Mouse (Mus musculus) liver, adult 2 months (tissue): ENCODE data around the gene F3. TPM values are rescaled to one million over a fixed set of nuclear protein-coding genes. Genes with fewer than 3 reads are reported as not detected.
"Not testable (repeated sequence)": the region's sequence is repeated elsewhere in the genome, so short reads cannot be mapped to it uniquely, and the experiment has no call there.

Experiments
- DNase-seq: peaks from one replicate; pipeline ENCODE4 v3.0.0-alpha.2; 2011; ENCODE audit warnings: low read depth, low spot score; ENCODE audit errors: extremely low read depth
- H3K27ac ChIP-seq: fragments of 200-500 bp; replicated peaks from 2 replicates; pipeline ENCODE4 v1.5.1; 2012; ENCODE audit warnings: low read depth, mild to moderate bottlenecking, control low read depth, inconsistent platforms, low read length; ENCODE audit not compliant: insufficient read depth
- H3K27me3 ChIP-seq: fragments of 200-500 bp; 2 replicates; pipeline ENCODE4 v1.6.1; 2012; ENCODE audit warnings: mild to moderate bottlenecking, moderate library complexity, low read length, inconsistent platforms; ENCODE audit not compliant: control insufficient read depth, insufficient read depth
- H3K36me3 ChIP-seq: fragments of 200-500 bp; 2 replicates; pipeline ENCODE4 v1.6.1; 2012; ENCODE audit warnings: low read length, inconsistent platforms; ENCODE audit not compliant: control insufficient read depth, insufficient read depth
- H3K4me1 ChIP-seq: fragments of 200-500 bp; 2 replicates; pipeline ENCODE4 v1.6.1; 2011; ENCODE audit warnings: low read length; ENCODE audit not compliant: control insufficient read depth, insufficient read depth
- H3K4me3 ChIP-seq: fragments of 200-500 bp; 2 replicates; pipeline ENCODE4 v1.5.1; 2011; ENCODE audit warnings: low read depth, mild to moderate bottlenecking, control low read depth, low read length, moderate library complexity; ENCODE audit not compliant: insufficient read depth
- H3K79me2 ChIP-seq: fragments of 200-500 bp; 2 replicates; pipeline ENCODE4 v1.6.1; 2012; ENCODE audit warnings: inconsistent platforms, mild to moderate bottlenecking, low read length, moderate library complexity; ENCODE audit not compliant: control insufficient read depth, insufficient read depth
- H3K9ac ChIP-seq: fragments of 200-500 bp; 2 replicates; pipeline ENCODE4 v1.6.1; 2012; ENCODE audit warnings: low read depth, mild to moderate bottlenecking, control low read depth, inconsistent platforms, low read length
- CTCF ChIP-seq: fragments of 200-500 bp; IDR thresholded peaks from 2 replicates; pipeline ENCODE4 v1.5.1; 2011; ENCODE audit warnings: low read depth, low read length, control low read depth
- POLR2A ChIP-seq: fragments of 200-500 bp; IDR thresholded peaks from 2 replicates; pipeline ENCODE4 v1.6.1; 2011; ENCODE audit warnings: low read length, control low read depth; ENCODE audit not compliant: insufficient read depth; ENCODE audit errors: extremely low read depth
- WGBS: fragments of 180-500 bp; shearing (Covaris S2); methylation state at CpG from one replicate; pipeline ENCODE4 v1.1.7; 2018; 5-methylcytosine and 5-hydroxymethylcytosine counted together
- polyA plus RNA-seq: library from polyadenylated mRNA; depleted of rRNA; stranded (reverse); fragments of >200 nt; gene quantifications from 2 replicates; pipeline ENCODE4 v1.2.3, GENCODE M21; 2012
- total RNA-seq: library from RNA; depleted of rRNA; stranded (reverse); fragments of >200 nt; gene quantifications from 2 replicates; pipeline ENCODE4 v1.2.3, GENCODE M21; 2014

F3 gene
- total and polyA plus RNA-seq, 2 experiments: 2.3 to 6.4 TPM

GRCm38 (mm10) chr3:121737901-121738300 lies 14.6 kb downstream of the F3 start:
- H3K4me3 ChIP-seq: no peak overlapping the region
- no peaks in the 10 kb centered on the region for H3K27me3 ChIP-seq
- peaks cover 4% of the 10 kb centered on the region; the same call in 1 of the 2 replicates for H3K36me3 ChIP-seq
- TF ChIP-seq CTCF (no peak), POLR2A (no peak)
- DNase-seq: no peak
- no peak overlapping the region for H3K27ac ChIP-seq
- H3K79me2 ChIP-seq: no peaks in the 10 kb centered on the region
- 74% methylated on average over 2 of the region's 2 CpGs for WGBS
- peaks cover 8% of the 10 kb centered on the region for H3K4me1 ChIP-seq
- H3K9ac ChIP-seq: no peak overlapping the region

GRCm38 (mm10) chr3:121738742-121739342 lies 15.5 kb downstream of the F3 start:
- Histone ChIP-seq H3K9ac (no peak overlapping the region), H3K4me3 (no peak overlapping the region), H3K36me3 (peaks cover 2% of the 10 kb centered on the region; the same call in 1 of the 2 replicates), H3K27ac (no peak overlapping the region), H3K27me3 (no peaks in the 10 kb centered on the region), H3K4me1 (peaks cover 8% of the 10 kb centered on the region), H3K79me2 (no peaks in the 10 kb centered on the region)
- TF ChIP-seq CTCF (no peak), POLR2A (no peak)
- DNase-seq: no peak
- 67% methylated on average over 9 of the region's 9 CpGs for WGBS

- WGBS: 77% methylated on average over 17 of the region's 17 CpGs
- no peak for DNase-seq
- no peak overlapping the region for H3K4me3 ChIP-seq
- no peak overlapping the region for H3K27ac ChIP-seq
- no peak overlapping the region for H3K9ac ChIP-seq
- H3K4me1 ChIP-seq: peaks cover 8% of the 10 kb centered on the region
- no peaks in the 10 kb centered on the region for H3K27me3 ChIP-seq
- TF ChIP-seq POLR2A: no peak
- no peak for TF ChIP-seq CTCF
- no peaks in the 10 kb centered on the region for H3K79me2 ChIP-seq
- H3K36me3 ChIP-seq: no peaks in the 10 kb centered on the region
Observed at GRCm38 (mm10) chr3:121739489-121740213, 16.3 kb downstream of the F3 start.

GRCm38 (mm10) chr3:121741186-121741848 lies 18.0 kb downstream of the F3 start:
- not testable (repeated sequence) for H3K4me3 ChIP-seq, H3K27ac ChIP-seq, H3K9ac ChIP-seq, H3K79me2 ChIP-seq, H3K36me3 ChIP-seq, DNase-seq, H3K4me1 ChIP-seq, H3K27me3 ChIP-seq
- WGBS: 95% methylated on average over 4 of the region's 4 CpGs

- not testable (repeated sequence) for H3K4me3 ChIP-seq, H3K4me1 ChIP-seq, H3K9ac ChIP-seq, H3K27me3 ChIP-seq, H3K27ac ChIP-seq, DNase-seq, H3K79me2 ChIP-seq
- WGBS: 76% methylated on average over 10 of the region's 10 CpGs
- H3K36me3 ChIP-seq: peaks cover 31% of the 10 kb centered on the region
Observed at GRCm38 (mm10) chr3:121754319-121755090, 31.2 kb downstream of the F3 start.
